Mouse (Mus musculus) thymus, adult 2 months (tissue): Measurements from ENCODE around the gene Tmem30b.

Source experiments
- CTCF ChIP-seq: fragments of 200-500 bp; IDR thresholded peaks from 2 replicates; pipeline ENCODE4 v1.5.1; 2012; ENCODE audit warnings: mild to moderate bottlenecking, control low read depth, low read length, moderate library complexity, borderline replicate concordance; ENCODE audit not compliant: control insufficient read depth, poor library complexity, insufficient read depth; ENCODE audit errors: extremely low read depth
- POLR2A ChIP-seq: fragments of 200-500 bp; IDR thresholded peaks from 2 replicates; pipeline ENCODE4 v1.6.1; 2012; ENCODE audit warnings: mild to moderate bottlenecking, low read length, control low read depth, moderate library complexity; ENCODE audit not compliant: control insufficient read depth, poor library complexity, insufficient read depth; ENCODE audit errors: extremely low read depth

DNA sequence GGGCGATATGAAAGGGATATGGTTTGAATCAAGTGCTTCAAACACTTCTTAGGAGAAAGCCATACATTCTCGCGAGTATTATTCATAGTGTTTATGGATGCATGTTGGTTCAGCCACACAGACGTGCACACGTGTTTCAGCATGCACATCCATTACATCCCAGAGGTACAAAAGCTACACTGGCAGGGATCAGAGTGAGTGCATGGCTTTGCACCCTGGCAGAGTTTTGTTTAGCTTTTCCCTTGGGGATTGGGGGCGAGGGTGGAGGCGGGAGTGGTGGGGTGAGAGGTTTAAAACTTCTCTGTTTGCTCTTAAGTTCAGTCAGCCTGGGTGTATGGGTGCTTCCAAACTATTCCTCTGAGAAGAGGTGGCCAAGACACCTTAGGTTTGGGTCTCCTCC is 39.7 kb upstream of the Tmem30b start:
- TF ChIP-seq CTCF (no peak), POLR2A (no peak)
